Mouse (Mus musculus) urinary bladder, postnatal 25 days (tissue): ENCODE data around the gene Glg1.
"Not testable (repeated sequence)": the region's sequence is repeated elsewhere in the genome, so short reads cannot be mapped to it uniquely, and the experiment has no call there.

ENCODE experiments used
- DNase-seq: peaks from one replicate; pipeline ENCODE4 v3.0.0; 2022; ENCODE audit warnings: low spot score

Gene Glg1

GRCm38 (mm10) chr8:111250111-111250510 is 8.9 kb downstream of the Glg1 start:
- no peak for DNase-seq

- no peak for DNase-seq
These were observed 10.9 kb downstream of the Glg1 start for GRCm38 (mm10) chr8:111248136-111248535.

DNA sequence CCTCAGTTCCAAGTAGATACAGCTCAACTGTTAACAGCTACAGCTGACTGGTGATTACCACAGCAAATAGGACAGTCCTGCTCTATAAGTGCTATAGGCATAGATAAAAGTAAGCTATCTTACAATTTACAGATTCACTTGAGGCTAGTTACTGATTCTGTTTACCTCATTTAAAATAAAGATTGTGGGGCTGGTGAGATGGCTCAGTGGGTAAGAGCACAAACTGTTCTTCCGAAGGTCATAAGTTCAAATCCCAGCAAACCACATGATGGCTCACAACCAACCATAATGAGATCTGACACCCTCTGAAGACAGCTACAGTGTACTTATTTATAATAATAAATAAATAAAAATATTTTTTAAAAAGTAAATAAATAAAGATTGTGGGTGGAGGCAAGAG is 12.2 kb downstream of the Glg1 start:
- DNase-seq: not testable (repeated sequence)

DNA sequence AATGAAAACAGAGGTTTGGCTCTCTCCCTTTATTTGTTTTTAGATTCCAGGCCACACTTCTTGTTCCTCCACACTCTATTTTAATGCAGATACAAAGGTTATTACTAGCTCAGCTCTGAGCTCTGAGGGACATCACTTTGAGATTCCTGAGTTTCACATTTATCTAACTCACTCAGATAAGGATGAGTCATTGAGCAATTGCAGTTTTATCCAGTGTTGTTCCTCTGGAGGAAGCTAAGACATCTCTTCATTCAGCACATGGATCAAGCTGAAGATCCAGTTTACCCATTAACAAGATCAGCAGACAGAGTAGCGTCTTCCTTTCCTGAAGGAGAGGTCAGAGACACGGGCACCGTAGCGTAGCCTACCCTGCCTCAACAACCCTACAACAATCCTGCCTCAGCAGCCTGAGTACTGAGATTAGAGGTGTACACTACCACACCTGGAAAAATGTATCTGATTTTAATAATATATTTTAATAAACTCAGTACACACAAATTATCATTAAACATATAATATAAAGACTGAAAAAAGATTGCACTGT is 12.7 kb downstream of the Glg1 start:
- DNase-seq: no peak

DNA sequence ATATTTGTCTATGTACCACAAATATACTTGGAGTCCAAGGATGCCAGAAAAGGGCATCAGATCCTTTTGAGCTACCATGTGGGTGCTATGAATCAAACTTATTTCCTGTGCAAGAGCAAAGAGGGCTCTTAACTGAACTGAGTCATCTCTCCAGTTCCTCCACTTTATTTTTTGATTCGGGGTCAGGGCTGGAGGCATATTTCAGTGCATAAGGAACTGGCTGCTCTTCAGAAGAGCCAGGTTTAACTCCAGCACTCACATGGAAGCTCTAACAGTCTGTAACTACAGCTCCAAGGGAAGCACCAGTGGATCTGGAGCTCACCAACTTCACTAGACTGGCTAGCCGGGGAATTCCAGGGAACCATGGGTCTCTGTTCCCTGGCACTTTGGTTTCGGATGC is 21.7 kb downstream of the Glg1 start:
- DNase-seq: no peak

GRCm38 (mm10) chr8:111233730-111234129 is 25.3 kb downstream of the Glg1 start:
- DNase-seq: no peak

DNA sequence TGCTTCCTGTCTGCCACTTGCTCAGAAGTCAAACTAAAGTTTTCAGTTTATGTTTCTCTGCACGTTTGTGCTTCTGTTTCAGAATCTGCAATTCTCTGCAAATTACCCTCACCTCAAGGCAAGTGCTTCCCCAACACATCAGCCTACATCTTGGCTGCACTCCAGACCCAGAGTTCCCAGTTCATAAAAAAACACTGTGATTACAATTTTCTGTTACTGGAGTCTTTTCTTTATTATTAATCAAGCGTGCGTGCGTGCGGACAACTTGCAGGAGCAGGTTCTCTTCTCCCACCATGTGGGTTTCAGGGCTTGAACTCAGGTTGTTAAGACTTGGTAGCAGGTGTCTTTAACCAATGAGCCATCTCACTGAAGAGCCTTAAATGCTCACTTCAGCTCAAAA is 34.9 kb downstream of the Glg1 start:
- DNase-seq: no peak

DNA sequence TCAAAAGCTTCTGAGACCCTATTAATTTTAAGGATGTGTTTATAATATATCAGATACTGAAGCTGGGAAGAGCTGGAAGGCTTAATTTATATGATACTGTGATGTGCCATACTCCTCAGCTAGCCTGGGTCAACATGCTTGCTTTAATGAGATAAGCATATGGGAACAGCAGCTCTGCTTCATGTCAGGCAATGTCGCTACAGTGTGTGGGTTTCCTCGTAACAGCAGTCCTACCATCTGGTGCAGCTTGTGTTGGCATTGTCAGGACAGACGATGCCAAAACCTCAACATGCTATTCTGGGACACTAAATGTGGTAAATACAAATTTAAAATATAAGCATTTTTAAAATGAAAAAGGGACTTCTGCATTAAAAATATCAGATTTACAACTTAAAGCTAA is 40.9 kb downstream of the Glg1 start:
- no peak for DNase-seq

GRCm38 (mm10) chr8:111213406-111213805 is 45.6 kb downstream of the Glg1 start:
- DNase-seq: no peak

- no peak for DNase-seq
These were observed 47.8 kb downstream of the Glg1 start for GRCm38 (mm10) chr8:111211180-111211579.

DNA sequence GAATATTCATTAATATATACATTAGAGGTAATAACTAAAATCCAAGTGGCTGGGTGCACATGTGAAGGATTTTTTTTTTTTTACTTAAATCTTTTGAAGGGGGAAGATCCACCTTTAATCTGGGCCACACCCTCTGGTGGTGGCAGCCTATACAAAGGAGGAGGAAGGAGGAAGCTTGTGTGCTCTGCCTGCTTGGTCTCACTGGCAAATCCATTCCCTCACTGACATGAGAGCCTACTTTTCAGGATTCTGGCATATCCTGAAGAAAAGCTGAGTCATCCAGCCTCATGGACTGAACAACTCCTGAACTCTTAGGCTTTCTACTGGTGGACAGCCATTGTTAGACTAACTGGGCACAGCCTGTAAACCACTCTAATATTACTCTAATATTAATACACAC is 49.1 kb downstream of the Glg1 start:
- no peak for DNase-seq

DNA sequence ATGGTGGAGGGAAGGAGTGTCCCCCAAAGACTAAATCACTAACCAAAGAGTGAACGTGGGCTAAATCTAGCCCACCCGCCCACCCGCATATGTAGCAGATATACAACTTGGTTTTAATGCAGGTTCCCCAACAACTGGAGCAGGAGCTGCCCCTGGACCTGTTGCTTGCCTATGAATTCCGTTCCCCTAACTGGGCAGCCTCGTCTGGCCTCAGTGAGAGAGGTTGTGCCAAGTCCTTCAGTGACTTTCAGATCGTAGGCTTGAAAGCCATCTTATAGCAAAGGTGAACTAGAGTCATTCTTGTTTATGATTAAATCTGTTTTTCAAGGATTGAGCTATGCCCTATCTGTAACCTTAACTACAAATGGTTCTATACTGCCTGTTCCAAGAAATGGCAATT is 52.7 kb downstream of the Glg1 start:
- no peak for DNase-seq

DNA sequence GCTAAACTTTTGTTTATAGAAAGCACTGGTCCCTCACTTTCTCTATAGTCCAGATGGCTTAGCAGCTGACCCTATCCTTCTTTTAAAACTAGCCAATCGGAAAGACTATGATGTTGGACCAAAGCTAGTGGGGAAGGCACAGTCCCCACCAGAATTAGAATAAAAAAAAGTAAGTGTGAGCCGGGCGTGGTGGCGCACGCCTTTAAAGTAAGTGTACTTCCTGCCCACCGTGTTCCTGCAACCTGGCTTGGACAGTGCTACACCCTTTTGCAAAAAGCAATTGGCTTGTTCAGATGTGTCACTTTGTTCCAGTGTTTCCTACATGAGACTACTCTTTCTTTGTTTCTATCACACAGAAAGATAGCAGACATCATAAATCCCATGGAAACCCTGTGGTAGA is 54.0 kb downstream of the Glg1 start:
- no peak for DNase-seq

- no peak for DNase-seq
These were observed 55.7 kb downstream of the Glg1 start for GRCm38 (mm10) chr8:111203341-111203740.

DNA sequence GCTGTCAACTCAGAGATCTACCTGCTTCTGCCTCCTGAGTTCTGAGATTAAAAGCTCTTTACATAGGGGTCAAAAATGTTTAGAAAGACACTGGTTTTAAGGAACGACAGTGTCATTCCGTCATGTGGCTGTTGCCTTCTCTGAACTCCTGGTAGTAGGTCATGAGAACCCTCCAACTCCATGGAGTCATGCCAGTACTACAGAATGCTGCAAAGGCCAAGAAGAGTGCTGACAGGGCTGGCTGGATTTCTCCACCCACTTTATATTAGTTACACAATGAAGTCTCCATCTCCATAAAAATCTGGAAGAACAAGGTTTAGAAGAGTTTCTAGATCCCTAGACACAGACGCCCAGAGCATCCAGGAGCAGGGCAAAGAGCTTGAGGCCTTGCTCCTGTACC is 61.0 kb downstream of the Glg1 start:
- DNase-seq: no peak

GRCm38 (mm10) chr8:111196181-111196580 is 62.8 kb downstream of the Glg1 start:
- no peak for DNase-seq

DNA sequence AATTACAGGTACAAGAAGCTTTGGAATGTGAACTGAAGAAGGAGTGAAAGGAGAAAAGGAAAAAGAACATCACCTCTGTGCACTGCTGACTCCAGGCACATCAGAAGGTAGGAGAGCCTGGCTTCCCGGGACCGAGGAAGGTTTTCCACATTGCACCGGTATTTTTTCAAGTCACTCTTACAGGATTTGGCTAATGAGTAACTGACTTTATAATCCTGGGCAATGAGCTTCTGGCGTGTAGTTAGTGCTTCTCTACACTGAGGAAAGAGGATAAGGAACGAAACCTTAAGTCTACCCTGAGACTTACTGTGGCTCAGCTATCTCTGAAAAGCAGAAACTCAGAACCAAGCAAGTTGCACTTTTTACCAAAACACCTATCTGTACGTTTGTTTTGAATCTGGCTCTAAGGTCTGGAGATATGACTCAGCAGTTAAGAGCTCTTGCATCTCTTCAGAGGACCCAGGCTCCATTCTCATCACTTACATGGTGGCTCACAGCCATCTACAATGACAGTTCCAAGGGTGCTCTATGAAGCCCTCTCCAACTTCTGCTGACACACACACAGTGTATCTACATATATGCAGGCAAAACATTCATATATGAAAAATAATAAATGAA is 70.3 kb downstream of the Glg1 start:
- no peak for DNase-seq

DNA sequence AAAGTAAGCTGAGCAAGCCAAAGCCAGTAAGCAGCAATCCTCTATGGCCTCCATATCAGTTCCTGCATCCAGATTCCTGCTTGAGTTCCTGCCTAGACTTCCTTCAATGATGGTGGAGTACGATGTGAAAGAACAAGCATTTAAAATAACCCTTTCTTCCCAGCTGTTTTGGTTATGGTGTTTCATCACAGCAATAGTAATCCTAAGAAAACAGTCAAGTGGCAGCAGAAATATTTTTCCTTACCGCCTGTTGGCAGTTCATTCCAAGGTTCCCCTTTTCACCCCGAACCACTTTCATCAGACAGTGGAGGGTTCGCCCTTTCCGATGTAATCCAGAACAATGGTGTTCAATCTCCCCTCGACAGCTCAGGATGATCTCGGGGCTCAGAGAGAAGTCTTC is 71.5 kb downstream of the Glg1 start:
- DNase-seq: no peak

DNA sequence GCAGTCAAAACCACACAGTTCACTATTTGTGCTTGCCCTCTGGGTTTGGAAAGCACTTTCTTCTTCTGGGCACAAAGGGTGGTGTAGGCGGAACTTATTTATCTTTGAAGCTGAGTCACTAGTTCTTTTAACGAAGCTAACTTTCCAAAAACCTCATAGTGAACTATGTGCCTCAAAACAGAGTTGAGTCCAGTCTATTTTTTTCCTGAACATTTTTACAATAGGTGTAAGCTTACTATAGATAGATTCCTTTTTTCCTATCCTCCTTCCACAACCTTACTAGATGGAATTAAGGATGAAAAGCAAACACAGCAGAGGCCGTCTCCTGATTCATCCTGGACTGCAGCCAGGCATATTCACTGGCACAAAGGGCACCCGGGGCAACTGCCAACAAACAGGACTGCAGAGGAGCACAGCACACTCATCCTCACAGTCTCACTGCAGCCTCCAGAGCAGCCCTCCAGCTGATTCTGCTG is 73.5 kb downstream of the Glg1 start:
- DNase-seq: peak; percentile 37

GRCm38 (mm10) chr8:111171661-111172060 is 87.4 kb downstream of the Glg1 start:
- DNase-seq: no peak

- DNase-seq: peak; percentile 41
These were observed 101.4 kb downstream of the Glg1 start for GRCm38 (mm10) chr8:111157617-111158016.

DNA sequence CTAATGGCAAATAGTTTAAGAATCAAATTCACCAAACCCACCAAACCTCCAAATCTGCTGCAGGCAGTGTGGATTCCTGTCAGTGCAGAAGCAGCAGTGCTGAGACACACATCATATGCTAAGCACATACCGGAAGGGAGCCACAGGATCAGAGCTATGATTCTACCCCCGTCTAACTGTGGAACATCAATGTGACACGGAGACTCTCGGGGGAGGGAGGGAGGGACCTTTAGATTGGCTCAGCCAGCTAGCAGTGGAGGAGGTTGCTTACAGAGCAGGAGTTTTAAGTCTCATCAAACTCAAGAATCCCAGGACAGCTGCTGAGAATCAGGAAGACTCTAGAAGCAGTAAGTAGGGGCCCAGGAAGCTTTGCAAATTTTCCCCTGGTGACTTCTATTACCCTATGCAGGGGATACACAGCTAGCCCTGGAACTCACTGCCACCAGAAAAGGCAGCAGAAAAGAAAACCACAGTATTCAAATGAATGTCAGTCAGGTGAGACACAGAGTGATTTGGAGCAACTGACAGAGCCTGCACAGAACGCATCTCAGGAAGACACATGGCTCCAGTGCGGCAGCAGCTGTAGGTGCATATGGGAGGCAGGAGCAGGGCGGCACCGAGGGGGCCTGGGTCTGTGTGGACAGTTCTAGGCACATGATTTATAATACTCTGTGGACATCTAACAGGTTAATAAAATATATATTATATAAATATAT is 103.1 kb downstream of the Glg1 start:
- no peak for DNase-seq

DNA sequence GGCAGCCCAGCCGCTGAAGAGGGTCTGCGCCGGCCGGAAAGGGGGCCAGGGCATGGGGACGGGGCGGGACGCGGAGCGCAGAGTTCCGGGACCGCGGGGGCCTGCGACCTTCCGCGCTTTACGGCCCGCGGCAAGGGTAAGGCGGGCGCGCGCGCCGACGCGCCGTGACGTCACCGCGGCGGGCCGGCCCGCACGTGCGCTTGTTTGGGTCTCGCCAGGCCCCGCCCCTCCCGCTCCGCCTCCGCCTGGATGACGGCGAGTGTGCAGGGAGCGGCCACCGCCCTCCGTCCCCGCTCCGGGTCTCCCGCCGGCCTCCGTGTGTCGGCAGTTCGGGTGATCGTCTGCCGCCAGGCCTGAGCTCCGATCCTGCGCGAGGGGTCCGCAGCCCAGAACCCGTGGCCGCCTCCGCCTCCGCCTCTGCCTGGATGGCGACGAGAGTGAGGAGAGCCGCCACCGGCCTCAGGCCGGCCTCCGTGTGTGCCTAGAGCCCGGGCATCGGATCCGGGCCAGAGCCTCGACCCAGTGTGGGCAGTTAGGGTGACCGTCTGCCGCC is 113.5 kb downstream of the Glg1 start:
- DNase-seq: peak; percentile 92
